Mouse (Mus musculus): ENCODE results near the gene Nol8.

GRCm38 (mm10) chr13:49703216-49703779 is 50.4 kb downstream of the Nol8 start:
- no peak for TF ChIP-seq CTCF (IDR thresholded peaks at IDR 0.05)
- TF ChIP-seq POLR2A (IDR thresholded peaks at IDR 0.05; ENCODE audit: insufficient read depth, low read depth, low read length) = no peak
- TF ChIP-seq EP300 (IDR thresholded peaks at IDR 0.05; ENCODE audit: insufficient read depth, low read depth, low read length) = no peak
